Comparison of ENCODE assay signal across 12 mouse cellular contexts in the genomic region with DNA sequence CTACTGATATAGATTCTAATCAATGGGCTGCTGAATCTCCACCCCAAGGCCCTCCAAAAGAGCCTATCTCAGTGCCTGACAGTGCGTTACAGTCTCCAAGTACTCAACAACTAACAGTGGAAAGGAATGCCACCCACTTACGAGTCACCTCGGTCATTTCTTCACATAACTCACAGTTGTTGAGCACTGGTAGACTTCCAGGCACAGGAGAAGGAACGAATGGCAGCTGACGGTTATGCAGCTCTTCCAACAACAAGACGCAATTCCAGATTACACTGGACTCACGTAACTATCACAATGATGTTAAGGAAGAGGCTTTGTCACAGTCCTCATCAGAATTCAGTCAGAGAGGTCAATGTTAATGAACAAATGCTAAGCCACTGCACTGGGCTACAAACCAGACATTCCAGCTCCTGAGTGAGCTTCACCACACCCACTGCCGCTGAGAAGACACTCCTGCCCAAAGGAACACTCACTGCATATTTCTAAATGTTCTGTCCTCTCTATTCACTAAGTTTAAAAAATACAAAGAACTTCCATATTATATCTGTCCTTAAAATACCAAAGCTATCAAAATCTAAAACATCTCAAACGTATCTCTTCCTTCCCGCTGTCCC.
"Had no signal": no experiment of that assay in that cellular context is flagged by ENCODE, and none has a peak within 500 bp of the region (broad histone marks: within the 10 kb centered on the region; RNA-seq: fewer than 3 reads in every experiment).

No protein-coding gene starts in this region.

- H3K27me3 ChIP-seq: limb, embryonic 15.5 days; liver, embryonic 13.5 days; midbrain, embryonic 13.5 days had no signal

- ATAC-seq: intestine, postnatal 0 days; liver, postnatal 0 days; midbrain, embryonic 13.5 days had no signal

- H3K9ac ChIP-seq: limb, embryonic 15.5 days; liver, embryonic 13.5 days; liver, postnatal 0 days; midbrain, embryonic 13.5 days had no signal

- H3K4me1 ChIP-seq: limb, embryonic 15.5 days; liver, embryonic 13.5 days had no signal

- H3K27ac ChIP-seq: limb, embryonic 15.5 days; liver, embryonic 13.5 days; midbrain, embryonic 13.5 days had no signal

- H3K4me2 ChIP-seq: limb, embryonic 15.5 days; liver, embryonic 13.5 days; midbrain, embryonic 13.5 days had no signal

- DNase-seq: kidney, adult 9 months; kidney, postnatal 10 days; kidney, postnatal 4 days; layer of hippocampus, postnatal 36 days; liver, embryonic 13.5 days; liver, postnatal 0 days; right cerebral cortex, adult 18-20 months; right cerebral cortex, postnatal 25 days; thymus, postnatal 36 days had no signal

- H3K4me3 ChIP-seq: limb, embryonic 15.5 days; liver, embryonic 13.5 days; midbrain, embryonic 13.5 days had no signal

- H3K36me3 ChIP-seq: limb, embryonic 15.5 days; liver, embryonic 13.5 days had no signal

- H3K9me3 ChIP-seq: limb, embryonic 15.5 days; liver, embryonic 13.5 days; midbrain, embryonic 13.5 days had no signal
